13 mouse cellular contexts compared by ENCODE assay signal in genomic region chr8:85122995-85123394, GRCm38 (mm10). TPM values are rescaled to one million over a fixed set of nuclear protein-coding genes. Genes with fewer than 3 reads are reported as not detected.
"Had no signal": no experiment of that assay in that cellular context is flagged by ENCODE, and none has a peak within 500 bp of the region (broad histone marks: within the 10 kb centered on the region; RNA-seq: fewer than 3 reads in every experiment).

Gene Zfp791 (minus strand): TSS chr8:85123095.

- DNase-seq: retina, postnatal 1 day; right cerebral cortex, adult 18-20 months; right cerebral cortex, postnatal 14 days; right cerebral cortex, postnatal 25 days; right cerebral cortex, postnatal 4 days; spleen, adult 18-20 months; thymus, adult 18-20 months; thymus, adult 2 months; thymus, postnatal 14 days; thymus, postnatal 25 days; thymus, postnatal 36 days; thymus, postnatal 4 days had no signal

RNA-seq across cellular contexts. Expression of gene Zfp791, which starts in this region (rescaled TPM):
- total RNA-seq: neutrophil, adult 5-6 weeks had no signal
